Mouse (Mus musculus) MEL (cell line): ENCODE measurements around the gene Mrtfa. TPM values are rescaled to one million over a fixed set of nuclear protein-coding genes. Genes with fewer than 3 reads are reported as not detected.

Experiments used
- DNase-seq: peaks from one replicate; pipeline ENCODE4 v3.0.0; 2011; ENCODE audit warnings: low read depth, low spot score
- H3K27ac ChIP-seq: 2 replicates; pipeline ENCODE4 v1.5.1; 2012; ENCODE audit warnings: low read depth, mild to moderate bottlenecking, control low read depth, low read length, moderate library complexity; ENCODE audit not compliant: control insufficient read depth
- H3K27me3 ChIP-seq, 2 experiments: fragments of 150-350 bp in 1 of 2; sonication (generic) in 1 of 2; 2 replicates each; pipeline ENCODE4 v1.6.1; 2012; ENCODE audit warnings: low read length in 2 of 2, mild to moderate bottlenecking in 2 of 2, improper control_type of control experiment in 1 of 2, moderate library complexity in 1 of 2; ENCODE audit not compliant: insufficient read depth in 2 of 2, control insufficient read depth in 1 of 2
- H3K36me3 ChIP-seq, 2 experiments: 2 replicates each; pipeline ENCODE4 v1.6.1; 2012 to 2014; ENCODE audit warnings: low read length in 2 of 2, improper control_type of control experiment in 1 of 2, inconsistent platforms in 1 of 2, mild to moderate bottlenecking in 1 of 2; ENCODE audit not compliant: insufficient read depth in 2 of 2, control insufficient read depth in 1 of 2
- H3K4me1 ChIP-seq, 2 experiments: fragments of 150-350 bp in 1 of 2; sonication (generic) in 1 of 2; 2 replicates each; pipeline ENCODE4 v1.6.1; 2012; ENCODE audit warnings: low read length in 2 of 2, improper control_type of control experiment in 1 of 2, mild to moderate bottlenecking in 1 of 2; ENCODE audit not compliant: insufficient read depth in 2 of 2, control insufficient read depth in 1 of 2
- H3K4me3 ChIP-seq, 2 experiments: fragments of 150-350 bp in 1 of 2; sonication (generic) in 1 of 2; 2 replicates each; pipeline ENCODE4 v1.5.1; 2012; ENCODE audit warnings: low read depth in 2 of 2, low read length in 2 of 2, mild to moderate bottlenecking in 2 of 2, moderate library complexity in 2 of 2, control low read depth in 1 of 2, improper control_type of control experiment in 1 of 2; ENCODE audit not compliant: control insufficient read depth in 1 of 2, insufficient read depth in 1 of 2
- H3K79me2 ChIP-seq: 2 replicates; pipeline ENCODE4 v1.6.1; 2012; ENCODE audit warnings: mild to moderate bottlenecking, low read length, moderate library complexity; ENCODE audit not compliant: control insufficient read depth, poor library complexity, insufficient read depth
- H3K9ac ChIP-seq: 2 replicates; pipeline ENCODE4 v1.6.1; 2012; ENCODE audit warnings: low read depth, mild to moderate bottlenecking, control low read depth, low read length, moderate library complexity; ENCODE audit not compliant: control insufficient read depth, poor library complexity, severe bottlenecking
- H3K9me3 ChIP-seq: fragments of 150-350 bp; sonication (generic); replicated peaks from 2 replicates; pipeline ENCODE4 v1.6.1; 2012; ENCODE audit warnings: mild to moderate bottlenecking, low read length, improper control_type of control experiment, moderate library complexity; ENCODE audit not compliant: insufficient read depth
- CHD1 ChIP-seq: IDR thresholded peaks from 2 replicates; pipeline ENCODE4 v1.6.1; 2012; ENCODE audit warnings: low read depth, mild to moderate bottlenecking, inconsistent platforms, low read length, improper control_type of control experiment
- E2F4 ChIP-seq: IDR thresholded peaks from 2 replicates; pipeline ENCODE4 v1.6.1; 2011; ENCODE audit warnings: low read depth, low read length, improper control_type of control experiment, borderline replicate concordance
- ELF1 ChIP-seq: IDR thresholded peaks from 2 replicates; pipeline ENCODE4 v1.6.1; 2014; ENCODE audit warnings: low read depth, mild to moderate bottlenecking, inconsistent platforms, low read length, improper control_type of control experiment, moderate library complexity
- EP300 ChIP-seq, 2 experiments: IDR thresholded peaks; 2 replicates each; pipeline ENCODE4 v1.6.1; 2011; ENCODE audit warnings: improper control_type of control experiment in 2 of 2, low read length in 2 of 2, low read depth in 1 of 2, mild to moderate bottlenecking in 1 of 2
- GABPA ChIP-seq: IDR thresholded peaks from 2 replicates; pipeline ENCODE4 v1.6.1; 2012; ENCODE audit warnings: low read depth, mild to moderate bottlenecking, inconsistent platforms, low read length, improper control_type of control experiment, moderate library complexity
- GATA1 ChIP-seq: IDR thresholded peaks from 2 replicates; pipeline ENCODE4 v1.6.1; 2011; ENCODE audit warnings: low read depth, low read length, improper control_type of control experiment
- HCFC1 ChIP-seq: IDR thresholded peaks from 2 replicates; pipeline ENCODE4 v1.6.1; 2012; ENCODE audit warnings: low read depth, mild to moderate bottlenecking, inconsistent platforms, low read length, improper control_type of control experiment, moderate library complexity
- JUND ChIP-seq: IDR thresholded peaks from 2 replicates; pipeline ENCODE4 v1.6.1; 2011; ENCODE audit warnings: low read depth, mild to moderate bottlenecking, improper control_type of control experiment, low read length
- MAZ ChIP-seq: IDR thresholded peaks from 2 replicates; pipeline ENCODE4 v1.6.1; 2012; ENCODE audit warnings: low read depth, mild to moderate bottlenecking, inconsistent platforms, low read length, improper control_type of control experiment
- MEF2A ChIP-seq: IDR thresholded peaks from 2 replicates; pipeline ENCODE4 v1.6.1; 2014; ENCODE audit warnings: low read depth, mild to moderate bottlenecking, inconsistent platforms, low read length, improper control_type of control experiment; ENCODE audit not compliant: poor library complexity, insufficient replicate concordance, severe bottlenecking; ENCODE audit errors: extremely low read depth
- MXI1 ChIP-seq: IDR thresholded peaks from 2 replicates; pipeline ENCODE4 v1.6.1; 2011; ENCODE audit warnings: mild to moderate bottlenecking, low read depth, low read length, improper control_type of control experiment
- MYB ChIP-seq: IDR thresholded peaks from 2 replicates; pipeline ENCODE4 v1.6.1; 2011; ENCODE audit warnings: mild to moderate bottlenecking, low read depth, low read length, improper control_type of control experiment
- NELFE ChIP-seq: IDR thresholded peaks from 2 replicates; pipeline ENCODE4 v1.6.1; 2011; ENCODE audit warnings: low read depth, low read length, improper control_type of control experiment
- NRF1 ChIP-seq: IDR thresholded peaks from 2 replicates; pipeline ENCODE4 v1.6.1; 2014; ENCODE audit warnings: low read depth, mild to moderate bottlenecking, inconsistent platforms, low read length, improper control_type of control experiment, moderate library complexity; ENCODE audit not compliant: poor library complexity, insufficient read depth, severe bottlenecking
- POLR2A ChIP-seq, 2 experiments: IDR thresholded peaks; 2 replicates each; pipeline ENCODE4 v1.6.1; 2011 to 2012; ENCODE audit warnings: low read length in 2 of 2, mild to moderate bottlenecking in 2 of 2, control low read depth in 1 of 2, improper control_type of control experiment in 1 of 2, low read depth in 1 of 2, moderate library complexity in 1 of 2; ENCODE audit not compliant: control insufficient read depth in 1 of 2, insufficient read depth in 1 of 2, poor library complexity in 1 of 2
- RCOR1 ChIP-seq: IDR thresholded peaks from 2 replicates; pipeline ENCODE4 v1.6.1; 2012; ENCODE audit warnings: low read depth, mild to moderate bottlenecking, inconsistent platforms, low read length, improper control_type of control experiment
- SIN3A ChIP-seq: IDR thresholded peaks from 2 replicates; pipeline ENCODE4 v1.6.1; 2012; ENCODE audit warnings: low read length, improper control_type of control experiment, inconsistent platforms
- SMC3 ChIP-seq: IDR thresholded peaks from 2 replicates; pipeline ENCODE4 v1.6.1; 2011; ENCODE audit warnings: low read depth, low read length, improper control_type of control experiment
- TAL1 ChIP-seq: IDR thresholded peaks from 2 replicates; pipeline ENCODE4 v1.6.1; 2012; ENCODE audit warnings: mild to moderate bottlenecking, inconsistent platforms, low read length, moderate library complexity, mixed read lengths
- TBP ChIP-seq: IDR thresholded peaks from 2 replicates; pipeline ENCODE4 v1.8.0; 2011; ENCODE audit warnings: low read depth, low read length, improper control_type of control experiment
- UBTF ChIP-seq: IDR thresholded peaks from 2 replicates; pipeline ENCODE4 v1.6.1; 2012; ENCODE audit warnings: low read depth, mild to moderate bottlenecking, inconsistent platforms, low read length, improper control_type of control experiment, moderate library complexity, borderline replicate concordance; ENCODE audit not compliant: insufficient read depth
- USF1 ChIP-seq: IDR thresholded peaks from 2 replicates; pipeline ENCODE4 v1.6.1; 2014; ENCODE audit warnings: low read depth, mild to moderate bottlenecking, inconsistent platforms, low read length, improper control_type of control experiment, moderate library complexity
- ZC3H11A ChIP-seq: IDR thresholded peaks from 2 replicates; pipeline ENCODE4 v1.6.1; 2012; ENCODE audit warnings: low read depth, mild to moderate bottlenecking, inconsistent platforms, low read length, improper control_type of control experiment
- polyA plus RNA-seq, 2 experiments: library from polyadenylated mRNA; stranded (reverse) in 1 of 2; unstranded in 1 of 2; fragments of >175 nt in 1 of 2; fragments of >200 nt in 1 of 2; gene quantifications; 2 replicates each; pipeline versions ENCODE4 v1.2.1 to v1.2.4; 2012; ENCODE audit warnings: low replicate concordance in 2 of 2, low read depth in 1 of 2; ENCODE audit not compliant: insufficient read length in 2 of 2, insufficient read depth in 1 of 2, missing spikeins in 1 of 2
- total RNA-seq: library from RNA; depleted of rRNA; stranded (reverse); fragments of 300-350 nt; gene quantifications from 2 replicates; pipeline ENCODE4 v1.2.3, GENCODE M21; 2012

Mrtfa gene
- total and polyA plus RNA-seq, 3 experiments = 2.6 to 11.9 TPM; not detected in 1

DNA sequence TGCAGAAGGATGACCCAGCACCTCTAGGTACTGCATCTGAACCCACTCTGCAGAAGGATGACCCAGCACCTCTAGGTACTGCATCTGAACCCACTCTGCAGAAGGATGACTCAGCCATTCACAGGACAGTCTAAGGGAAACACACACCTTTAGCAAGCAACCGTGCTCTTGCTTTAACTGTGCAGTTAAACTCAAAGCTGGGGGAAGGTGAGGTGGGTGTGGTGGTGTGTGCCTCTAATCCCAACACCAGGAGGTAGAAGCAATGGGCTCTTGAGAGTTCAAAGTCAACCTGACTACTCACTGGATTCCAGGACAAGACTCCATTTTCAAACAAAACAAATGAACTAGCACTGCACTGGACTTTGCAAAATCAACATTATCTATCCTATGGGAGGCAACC lies 5.6 kb downstream of the Mrtfa start:
- 0 out of 4 replicates have a peak, but pooled peaks cover 0 to 2% of the 10 kb centered on the region in 2 experiments for H3K4me1 ChIP-seq
- H3K27ac ChIP-seq = no peak overlapping the region
- H3K27me3 ChIP-seq = no peaks in the 10 kb centered on the region
- H3K79me2 ChIP-seq = peaks cover 3% of the 10 kb centered on the region
- no peak for TF ChIP-seq HCFC1
- TF ChIP-seq TAL1 = no peak
- no peak for TF ChIP-seq MAZ
- no peak for TF ChIP-seq NELFE
- TF ChIP-seq ZC3H11A = no peak
- no peak overlapping the region for H3K4me3 ChIP-seq
- H3K9me3 ChIP-seq = no peaks in the 10 kb centered on the region
- DNase-seq = no peak
- H3K9ac ChIP-seq = no peak overlapping the region
- H3K36me3 ChIP-seq = peaks cover 0 to 2% of the 10 kb centered on the region in 2 experiments; a peak in 2 of 4 replicates

DNA sequence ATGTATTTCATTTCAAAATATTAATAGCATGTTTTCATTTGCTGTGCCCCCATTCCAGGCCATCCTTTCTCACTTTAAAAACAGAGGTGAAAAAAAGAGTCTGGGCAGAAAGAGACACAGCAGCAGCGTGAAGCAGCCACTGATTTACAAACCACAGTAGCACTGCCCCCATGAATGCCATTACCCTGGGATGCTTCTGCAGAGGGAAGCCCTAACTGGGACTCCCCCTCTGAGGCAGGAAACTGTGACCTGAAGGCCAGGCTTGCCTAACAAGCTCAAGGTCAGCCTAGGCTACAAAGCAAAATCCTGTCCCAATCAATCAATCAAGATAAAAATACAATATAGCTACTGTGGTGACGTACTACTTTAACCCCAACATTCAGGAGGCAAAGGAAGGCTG lies 9.3 kb downstream of the Mrtfa start:
- no peaks in the 10 kb centered on the region for H3K36me3 ChIP-seq

DNA sequence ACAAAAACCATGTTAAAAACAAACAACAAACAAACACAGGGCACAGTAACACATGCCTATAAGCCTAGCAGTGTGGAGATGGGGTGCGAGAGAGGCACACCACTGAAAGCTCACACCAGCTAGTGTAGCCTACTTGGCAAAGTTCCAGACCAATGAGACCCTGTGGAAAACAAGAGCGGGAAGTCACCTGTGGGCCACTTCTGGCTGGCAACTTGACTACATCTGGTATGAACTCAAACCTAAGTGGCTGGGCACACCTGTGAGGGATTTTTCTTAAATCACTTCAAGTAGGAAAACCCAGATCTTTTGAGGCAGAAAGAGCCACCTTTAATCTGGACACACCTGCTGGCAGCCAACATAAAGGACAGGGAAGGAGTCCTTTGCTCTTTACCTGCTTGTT lies 11.0 kb downstream of the Mrtfa start:
- no peaks in the 10 kb centered on the region for H3K27me3 ChIP-seq
- H3K4me1 ChIP-seq = no peaks in the 10 kb centered on the region
- H3K9ac ChIP-seq = no peak overlapping the region
- no peak overlapping the region for H3K27ac ChIP-seq
- no peak overlapping the region for H3K4me3 ChIP-seq
- H3K36me3 ChIP-seq = no peaks in the 10 kb centered on the region
- H3K9me3 ChIP-seq = no peaks in the 10 kb centered on the region
- DNase-seq = no peak
- no peaks in the 10 kb centered on the region for H3K79me2 ChIP-seq
- no peak for TF ChIP-seq GABPA
- TF ChIP-seq, all 39 proteins: peak for 0

More for the DNA sequence above, 9.3 kb downstream of the Mrtfa start:
- no peaks in the 10 kb centered on the region for H3K4me1 ChIP-seq
- TF ChIP-seq SMC3 (no peak), EP300 (IDR thresholded peaks at IDR 0.05; ENCODE audit: low read depth in 1 of 2, low read length in 2 of 2) (no peak), USF1 (no peak), HCFC1 (no peak), MEF2A (no peak), E2F4 (no peak), SIN3A (no peak), GATA1 (no peak), MYB (no peak), NELFE (no peak), JUND (no peak), MXI1 (no peak), CHD1 (no peak), UBTF (no peak), TBP (no peak), ELF1 (no peak), RCOR1 (no peak), POLR2A (IDR thresholded peaks at IDR 0.05; ENCODE audit: control insufficient read depth in 1 of 2, insufficient read depth in 1 of 2, low read depth in 1 of 2, low read length in 2 of 2, poor library complexity in 1 of 2) (no peak), NRF1 (no peak)
- no peaks in the 10 kb centered on the region for H3K9me3 ChIP-seq
- H3K79me2 ChIP-seq = 0 out of 2 replicates have a peak, but pooled peaks cover 1% of the 10 kb centered on the region
- H3K9ac ChIP-seq = no peak overlapping the region
- H3K4me3 ChIP-seq = no peak overlapping the region
- no peak overlapping the region for H3K27ac ChIP-seq
- no peaks in the 10 kb centered on the region for H3K27me3 ChIP-seq
- DNase-seq = no peak
